Mouse (Mus musculus): ENCODE results near the gene Dusp12.

GRCm38 (mm10) chr1:170919308-170919707 lies 34.0 kb upstream of the Dusp12 start:
- TF ChIP-seq TAL1 (IDR thresholded peaks at IDR 0.05; ENCODE audit: low read length): no peak
- TF ChIP-seq GATA1 (IDR thresholded peaks at IDR 0.05; ENCODE audit: low read length): no peak
